Mouse (Mus musculus): ENCODE data around the gene Clec3a. TPM values are rescaled to one million over a fixed set of nuclear protein-coding genes. Genes with fewer than 3 reads are reported as not detected.

The Clec3a gene
- polyA plus RNA-seq, 1 experiment from 2014 or later: not detected

DNA sequence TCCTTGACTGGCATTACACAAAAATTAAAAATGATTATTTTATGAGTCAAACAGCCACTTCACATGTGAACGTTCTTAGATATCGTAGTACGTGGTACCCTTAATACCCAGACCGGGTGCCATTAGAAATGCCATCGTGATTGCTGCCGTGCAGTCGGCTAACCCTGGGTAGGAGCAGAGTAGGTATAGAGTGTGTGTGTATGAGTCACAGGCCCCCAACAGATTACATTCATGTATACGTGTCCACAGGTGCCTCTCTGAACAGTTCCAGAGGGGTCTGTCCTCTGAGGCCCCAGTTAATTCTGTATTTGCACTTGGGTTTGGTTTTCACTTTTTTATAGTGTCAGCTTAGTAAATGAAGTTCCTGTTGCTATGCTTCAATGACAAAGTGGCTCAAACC lies 34.4 kb downstream of the Clec3a start:
- no peak overlapping the region for H3K9ac ChIP-seq (ENCODE audit: low read depth, low read length)
- no peaks in the 10 kb centered on the region for H3K4me1 ChIP-seq (ENCODE audit: control insufficient read depth, insufficient read depth, low read length)
- no peaks in the 10 kb centered on the region for H3K27me3 ChIP-seq (replicated peaks; ENCODE audit: control insufficient read depth, insufficient read depth, low read length)
- H3K27ac ChIP-seq (ENCODE audit: low read length): no peak overlapping the region
- H3K4me3 ChIP-seq (ENCODE audit: low read length): no peak overlapping the region
- WGBS: 86% methylated on average over 8 of the region's 8 CpGs
- H3K36me3 ChIP-seq (ENCODE audit: control insufficient read depth, insufficient read depth, low read length): no peaks in the 10 kb centered on the region
- ATAC-seq: no peak
- no peaks in the 10 kb centered on the region for H3K9me3 ChIP-seq (ENCODE audit: control insufficient read depth, low read length)
- H3K4me2 ChIP-seq (ENCODE audit: low read depth, low read length): no peak overlapping the region

DNA sequence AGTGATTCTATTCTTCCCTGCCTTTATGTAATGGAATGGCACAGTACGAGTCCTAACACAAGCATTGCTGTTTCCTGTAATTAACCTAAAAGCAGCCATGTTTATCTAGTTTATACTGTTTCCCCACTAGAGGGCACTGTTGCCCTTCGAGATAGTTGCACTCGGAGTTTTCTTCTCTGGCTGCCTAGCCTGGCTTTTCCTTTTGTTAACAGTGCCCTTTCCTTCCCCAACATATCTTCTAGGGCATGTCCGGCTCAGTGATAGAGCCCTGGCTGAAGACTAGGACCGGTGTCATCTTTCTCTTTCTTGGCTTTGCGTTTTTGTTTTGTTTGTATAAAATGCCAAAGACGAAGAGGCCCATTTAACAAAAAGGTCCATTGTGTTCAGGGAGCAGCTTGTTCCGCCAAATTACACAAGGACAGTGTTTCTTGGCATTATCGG lies 34.9 kb downstream of the Clec3a start:
- H3K36me3 ChIP-seq (ENCODE audit: control insufficient read depth, insufficient read depth, low read length): no peaks in the 10 kb centered on the region
- H3K4me3 ChIP-seq (ENCODE audit: low read length): no peak overlapping the region
- no peaks in the 10 kb centered on the region for H3K9me3 ChIP-seq (ENCODE audit: control insufficient read depth, low read length)
- WGBS: 13% methylated on average over 9 of the region's 9 CpGs
- peak; percentile 36; the same call in 1 of the 2 replicates for ATAC-seq
- H3K27ac ChIP-seq (ENCODE audit: low read length): no peak overlapping the region
- H3K4me2 ChIP-seq (ENCODE audit: low read depth, low read length): no peak overlapping the region
- no peaks in the 10 kb centered on the region for H3K27me3 ChIP-seq (replicated peaks; ENCODE audit: control insufficient read depth, insufficient read depth, low read length)
- H3K9ac ChIP-seq (ENCODE audit: low read depth, low read length): no peak overlapping the region
- H3K4me1 ChIP-seq (ENCODE audit: control insufficient read depth, insufficient read depth, low read length): no peaks in the 10 kb centered on the region

GRCm38 (mm10) chr8:114455302-114455701 lies 37.4 kb downstream of the Clec3a start:
- no peak overlapping the region for H3K4me3 ChIP-seq (ENCODE audit: low read length)
- WGBS: 93% methylated on average over 8 of the region's 8 CpGs
- no peaks in the 10 kb centered on the region for H3K36me3 ChIP-seq (ENCODE audit: control insufficient read depth, insufficient read depth, low read length)
- H3K9me3 ChIP-seq (ENCODE audit: control insufficient read depth, low read length): no peaks in the 10 kb centered on the region
- no peak for ATAC-seq
- no peaks in the 10 kb centered on the region for H3K4me1 ChIP-seq (ENCODE audit: control insufficient read depth, insufficient read depth, low read length)
- no peak overlapping the region for H3K9ac ChIP-seq (ENCODE audit: low read depth, low read length)
- H3K27ac ChIP-seq (ENCODE audit: low read length): no peak overlapping the region
- no peaks in the 10 kb centered on the region for H3K27me3 ChIP-seq (replicated peaks; ENCODE audit: control insufficient read depth, insufficient read depth, low read length)
- no peak overlapping the region for H3K4me2 ChIP-seq (ENCODE audit: low read depth, low read length)

DNA sequence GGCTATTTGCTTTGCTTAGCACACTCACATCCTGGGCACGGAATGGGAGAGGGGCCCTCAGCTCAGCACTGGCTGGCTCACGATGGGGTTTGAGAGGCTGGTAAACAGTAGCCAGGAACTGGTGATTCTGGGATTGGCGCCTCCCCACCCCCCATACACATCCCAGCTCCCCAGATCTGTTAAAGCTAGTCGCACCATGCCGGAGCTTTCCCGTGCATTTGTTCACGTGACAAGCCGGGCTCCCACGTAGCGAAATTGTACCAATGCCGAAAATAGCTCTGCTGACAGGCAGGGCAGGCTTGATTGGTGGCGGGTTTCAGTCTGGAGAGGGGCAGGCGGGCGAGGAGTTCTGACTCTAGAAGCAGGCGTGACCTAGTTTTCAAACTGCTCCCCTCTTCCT lies 38.1 kb downstream of the Clec3a start:
- WGBS: 58% methylated on average over 15 of the region's 15 CpGs
- no peaks in the 10 kb centered on the region for H3K9me3 ChIP-seq (ENCODE audit: control insufficient read depth, low read length)
- no peak overlapping the region for H3K27ac ChIP-seq (ENCODE audit: low read length)
- H3K4me1 ChIP-seq (ENCODE audit: control insufficient read depth, insufficient read depth, low read length): 0 out of 2 replicates have a peak, but pooled peaks cover 2% of the 10 kb centered on the region
- H3K9ac ChIP-seq (ENCODE audit: low read depth, low read length): peak overlapping the region; percentile 33; the same call in 1 of the 2 replicates
- H3K4me2 ChIP-seq (ENCODE audit: low read depth, low read length): 0 out of 2 replicates have a peak overlapping the region, but pooled peaks have one; percentile 14
- no peaks in the 10 kb centered on the region for H3K27me3 ChIP-seq (replicated peaks; ENCODE audit: control insufficient read depth, insufficient read depth, low read length)
- H3K36me3 ChIP-seq (ENCODE audit: control insufficient read depth, insufficient read depth, low read length): no peaks in the 10 kb centered on the region
- peak; percentile 48; the same call in 1 of the 2 replicates for ATAC-seq
- no peak overlapping the region for H3K4me3 ChIP-seq (ENCODE audit: low read length)

GRCm38 (mm10) chr8:114458113-114458784 lies 40.4 kb downstream of the Clec3a start:
- WGBS: 49% methylated on average over 25 of the region's 25 CpGs
- Histone ChIP-seq H3K4me2 (ENCODE audit: low read depth, low read length) (no peak overlapping the region), H3K9ac (ENCODE audit: low read depth, low read length) (no peak overlapping the region), H3K4me3 (ENCODE audit: low read length) (no peak overlapping the region), H3K27me3 (replicated peaks; ENCODE audit: control insufficient read depth, insufficient read depth, low read length) (no peaks in the 10 kb centered on the region), H3K9me3 (ENCODE audit: control insufficient read depth, low read length) (no peaks in the 10 kb centered on the region), H3K27ac (ENCODE audit: low read length) (peak overlapping the region; percentile 70), H3K4me1 (ENCODE audit: control insufficient read depth, insufficient read depth, low read length) (0 out of 2 replicates have a peak, but pooled peaks cover 2% of the 10 kb centered on the region), H3K36me3 (ENCODE audit: control insufficient read depth, insufficient read depth, low read length) (no peaks in the 10 kb centered on the region)
- ATAC-seq: peak; percentile 66

DNA sequence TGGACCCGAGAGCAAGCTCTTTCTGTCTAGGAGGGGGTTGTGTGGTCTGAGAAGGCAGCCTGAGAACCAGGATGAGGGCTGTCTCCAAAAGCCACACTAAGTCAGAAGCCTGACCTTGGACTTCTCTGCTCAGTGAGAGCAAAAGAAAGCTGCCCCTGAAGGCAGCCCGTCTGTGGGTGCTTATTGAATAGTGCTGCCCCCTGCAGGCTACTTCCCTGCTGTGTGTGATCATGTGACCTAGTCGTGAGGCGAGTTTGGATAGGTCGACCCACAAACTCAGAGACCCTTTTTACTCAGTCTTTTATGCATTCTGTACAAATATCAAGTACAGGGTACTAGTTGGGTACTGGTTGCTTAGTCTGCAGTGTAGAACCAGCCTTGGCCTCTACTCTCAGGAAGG lies 42.7 kb downstream of the Clec3a start:
- Histone ChIP-seq H3K4me1 (ENCODE audit: control insufficient read depth, insufficient read depth, low read length) (0 out of 2 replicates have a peak, but pooled peaks cover 2% of the 10 kb centered on the region), H3K9ac (ENCODE audit: low read depth, low read length) (no peak overlapping the region), H3K27ac (ENCODE audit: low read length) (no peak overlapping the region), H3K9me3 (ENCODE audit: control insufficient read depth, low read length) (no peaks in the 10 kb centered on the region), H3K27me3 (replicated peaks; ENCODE audit: control insufficient read depth, insufficient read depth, low read length) (no peaks in the 10 kb centered on the region), H3K4me2 (ENCODE audit: low read depth, low read length) (no peak overlapping the region), H3K4me3 (ENCODE audit: low read length) (no peak overlapping the region), H3K36me3 (ENCODE audit: control insufficient read depth, insufficient read depth, low read length) (no peaks in the 10 kb centered on the region)
- 77% methylated on average over 5 of the region's 5 CpGs for WGBS
- ATAC-seq: no peak

- Histone ChIP-seq H3K9ac (ENCODE audit: low read depth, low read length) (no peak overlapping the region), H3K36me3 (ENCODE audit: control insufficient read depth, insufficient read depth, low read length) (no peaks in the 10 kb centered on the region), H3K4me3 (ENCODE audit: low read length) (no peak overlapping the region), H3K27me3 (replicated peaks; ENCODE audit: control insufficient read depth, insufficient read depth, low read length) (no peaks in the 10 kb centered on the region), H3K4me1 (ENCODE audit: control insufficient read depth, insufficient read depth, low read length) (0 out of 2 replicates have a peak, but pooled peaks cover 2% of the 10 kb centered on the region), H3K27ac (ENCODE audit: low read length) (no peak overlapping the region), H3K9me3 (ENCODE audit: control insufficient read depth, low read length) (no peaks in the 10 kb centered on the region), H3K4me2 (ENCODE audit: low read depth, low read length) (no peak overlapping the region)
- 87% methylated on average over 11 of the region's 11 CpGs for WGBS
- ATAC-seq: no peak
Observed at GRCm38 (mm10) chr8:114462591-114462990, 44.7 kb downstream of the Clec3a start.

GRCm38 (mm10) chr8:114463305-114463704 lies 45.4 kb downstream of the Clec3a start:
- Histone ChIP-seq H3K36me3 (ENCODE audit: control insufficient read depth, insufficient read depth, low read length) (no peaks in the 10 kb centered on the region), H3K4me2 (ENCODE audit: low read depth, low read length) (no peak overlapping the region)
- 66% methylated on average over 10 of the region's 10 CpGs for WGBS

GRCm38 (mm10) chr8:114468526-114469207 lies 50.8 kb downstream of the Clec3a start:
- Histone ChIP-seq H3K27me3 (replicated peaks; ENCODE audit: control insufficient read depth, insufficient read depth, low read length) (no peaks in the 10 kb centered on the region), H3K4me3 (ENCODE audit: low read length) (no peak overlapping the region), H3K36me3 (ENCODE audit: control insufficient read depth, insufficient read depth, low read length) (no peaks in the 10 kb centered on the region), H3K9me3 (ENCODE audit: control insufficient read depth, low read length) (no peaks in the 10 kb centered on the region), H3K9ac (ENCODE audit: low read depth, low read length) (no peak overlapping the region), H3K27ac (ENCODE audit: low read length) (no peak overlapping the region), H3K4me2 (ENCODE audit: low read depth, low read length) (no peak overlapping the region), H3K4me1 (ENCODE audit: control insufficient read depth, insufficient read depth, low read length) (no peaks in the 10 kb centered on the region)
- 73% methylated on average over 21 of the region's 21 CpGs for WGBS
- no peak for ATAC-seq

More at GRCm38 (mm10) chr8:114463305-114463704, 45.4 kb downstream of the Clec3a start:
- no peaks in the 10 kb centered on the region for H3K9me3 ChIP-seq (ENCODE audit: control insufficient read depth, low read length)
- no peak overlapping the region for H3K27ac ChIP-seq (ENCODE audit: low read length)
- ATAC-seq: no peak
- H3K4me1 ChIP-seq (ENCODE audit: control insufficient read depth, insufficient read depth, low read length): 0 out of 2 replicates have a peak, but pooled peaks cover 2% of the 10 kb centered on the region
- no peak overlapping the region for H3K4me3 ChIP-seq (ENCODE audit: low read length)
- H3K9ac ChIP-seq (ENCODE audit: low read depth, low read length): no peak overlapping the region
- no peaks in the 10 kb centered on the region for H3K27me3 ChIP-seq (replicated peaks; ENCODE audit: control insufficient read depth, insufficient read depth, low read length)
